Mouse (Mus musculus): Measurements from ENCODE around the gene Map3k7. TPM values are rescaled to one million over a fixed set of nuclear protein-coding genes. Genes with fewer than 3 reads are reported as not detected.

The Map3k7 gene
- total and polyA plus RNA-seq, 3 experiments = 31.2 to 54.2 TPM; not detected in 1

- H3K27me3 ChIP-seq (ENCODE audit: control insufficient read depth in 1 of 2, insufficient read depth in 2 of 2, low read length in 2 of 2) = no peaks in the 10 kb centered on the region
- DNase-seq (ENCODE audit: low read depth, low spot score) = no peak
- no peaks in the 10 kb centered on the region for H3K9me3 ChIP-seq (replicated peaks; ENCODE audit: insufficient read depth, low read length)
- no peak overlapping the region for H3K27ac ChIP-seq (ENCODE audit: control insufficient read depth, low read depth, low read length)
- no peak for TF ChIP-seq ZKSCAN1 (IDR thresholded peaks at IDR 0.05; ENCODE audit: low read depth, low read length)
- TF ChIP-seq RCOR1 (IDR thresholded peaks at IDR 0.05; ENCODE audit: low read depth, low read length) = no peak
- no peak for TF ChIP-seq MAFK (IDR thresholded peaks at IDR 0.05; ENCODE audit: borderline replicate concordance, low read depth, low read length)
- no peak for TF ChIP-seq ELF1 (IDR thresholded peaks at IDR 0.05; ENCODE audit: low read depth, low read length)
- TF ChIP-seq GABPA (IDR thresholded peaks at IDR 0.05; ENCODE audit: low read depth, low read length) = no peak
- no peak for TF ChIP-seq ZMIZ1 (IDR thresholded peaks at IDR 0.05; ENCODE audit: low read depth, low read length)
- TF ChIP-seq CHD1 (IDR thresholded peaks at IDR 0.05; ENCODE audit: low read depth, low read length) = no peak
- TF ChIP-seq SMC3 (IDR thresholded peaks at IDR 0.05; ENCODE audit: low read depth, low read length) = no peak
- TF ChIP-seq POLR2AphosphoS5 (IDR thresholded peaks at IDR 0.05; ENCODE audit: borderline replicate concordance, low read depth, low read length) = no peak
- no peak for TF ChIP-seq TAL1 (IDR thresholded peaks at IDR 0.05; ENCODE audit: low read length)
- TF ChIP-seq USF1 (IDR thresholded peaks at IDR 0.05; ENCODE audit: low read depth, low read length) = no peak
- TF ChIP-seq ZC3H11A (IDR thresholded peaks at IDR 0.05; ENCODE audit: low read depth, low read length) = no peak
- no peak for TF ChIP-seq CTCF (IDR thresholded peaks at IDR 0.05 in 2 of 3, conservative IDR thresholded peaks at IDR 0.05 in 1 of 3; ENCODE audit: control insufficient read depth in 1 of 3, insufficient read depth in 1 of 3, low read depth in 2 of 3, low read length in 3 of 3, poor library complexity in 1 of 3, severe bottlenecking in 1 of 3)
- no peak for TF ChIP-seq MXI1 (IDR thresholded peaks at IDR 0.05; ENCODE audit: low read depth, low read length)
- no peak for TF ChIP-seq MAX (IDR thresholded peaks at IDR 0.05; ENCODE audit: low read length)
- no peak for TF ChIP-seq E2F4 (IDR thresholded peaks at IDR 0.05; ENCODE audit: borderline replicate concordance, low read depth, low read length)
- no peak for TF ChIP-seq TBP (IDR thresholded peaks at IDR 0.05; ENCODE audit: low read depth, low read length)
- no peak for TF ChIP-seq USF2 (IDR thresholded peaks at IDR 0.05; ENCODE audit: borderline replicate concordance in 1 of 2, insufficient read depth in 1 of 2, low read depth in 1 of 2, low read length in 2 of 2)
- no peak for TF ChIP-seq KAT2A (conservative IDR thresholded peaks at IDR 0.05; ENCODE audit: low read depth, low read length)
- no peaks in the 10 kb centered on the region for H3K4me1 ChIP-seq (ENCODE audit: control insufficient read depth in 1 of 2, insufficient read depth in 2 of 2, low read length in 2 of 2)
- H3K36me3 ChIP-seq (ENCODE audit: control insufficient read depth in 1 of 2, insufficient read depth in 2 of 2, low read length in 2 of 2) = peaks cover 0 to 2% of the 10 kb centered on the region in 2 experiments; a peak in 1 of 4 replicates
- H3K4me3 ChIP-seq (ENCODE audit: control insufficient read depth in 1 of 2, insufficient read depth in 1 of 2, low read depth in 2 of 2, low read length in 2 of 2) = no peak overlapping the region
- H3K9ac ChIP-seq (ENCODE audit: control insufficient read depth, low read depth, low read length, poor library complexity, severe bottlenecking) = no peak overlapping the region
- no peaks in the 10 kb centered on the region for H3K79me2 ChIP-seq (ENCODE audit: control insufficient read depth, insufficient read depth, low read length, poor library complexity)
Observed at GRCm38 (mm10) chr4:32025105-32025504, 61.2 kb downstream of the Map3k7 start.

GRCm38 (mm10) chr4:32027094-32027493 lies 63.2 kb downstream of the Map3k7 start:
- Histone ChIP-seq H3K36me3 (ENCODE audit: control insufficient read depth in 1 of 2, insufficient read depth in 2 of 2, low read length in 2 of 2) (no peaks in the 10 kb centered on the region; a peak in 1 of 4 replicates), H3K4me3 (ENCODE audit: control insufficient read depth in 1 of 2, insufficient read depth in 1 of 2, low read depth in 2 of 2, low read length in 2 of 2) (no peak overlapping the region)

More at GRCm38 (mm10) chr4:32027094-32027493, 63.2 kb downstream of the Map3k7 start:
- Histone ChIP-seq H3K9ac (ENCODE audit: control insufficient read depth, low read depth, low read length, poor library complexity, severe bottlenecking) (no peak overlapping the region), H3K79me2 (ENCODE audit: control insufficient read depth, insufficient read depth, low read length, poor library complexity) (no peaks in the 10 kb centered on the region), H3K27ac (ENCODE audit: control insufficient read depth, low read depth, low read length) (no peak overlapping the region), H3K4me1 (ENCODE audit: control insufficient read depth in 1 of 2, insufficient read depth in 2 of 2, low read length in 2 of 2) (no peaks in the 10 kb centered on the region), H3K27me3 (ENCODE audit: control insufficient read depth in 1 of 2, insufficient read depth in 2 of 2, low read length in 2 of 2) (no peaks in the 10 kb centered on the region), H3K9me3 (replicated peaks; ENCODE audit: insufficient read depth, low read length) (no peaks in the 10 kb centered on the region)
- no peak for DNase-seq (ENCODE audit: low read depth, low spot score)
- TF ChIP-seq CHD1 (IDR thresholded peaks at IDR 0.05; ENCODE audit: low read depth, low read length) (no peak), TCF12 (IDR thresholded peaks at IDR 0.05; ENCODE audit: low read depth, low read length) (no peak), MYC (IDR thresholded peaks at IDR 0.05; ENCODE audit: low read depth, low read length) (no peak), SIN3A (IDR thresholded peaks at IDR 0.05; ENCODE audit: low read length) (no peak), JUND (IDR thresholded peaks at IDR 0.05; ENCODE audit: low read depth, low read length) (no peak), POLR2AphosphoS5 (IDR thresholded peaks at IDR 0.05; ENCODE audit: borderline replicate concordance, low read depth, low read length) (no peak), NRF1 (IDR thresholded peaks at IDR 0.05; ENCODE audit: insufficient read depth, low read depth, low read length, poor library complexity, severe bottlenecking) (no peak), POLR2AphosphoS2 (IDR thresholded peaks at IDR 0.05; ENCODE audit: low read length) (no peak), GABPA (IDR thresholded peaks at IDR 0.05; ENCODE audit: low read depth, low read length) (no peak), CHD2 (IDR thresholded peaks at IDR 0.05; ENCODE audit: low read length) (no peak), TAL1 (IDR thresholded peaks at IDR 0.05; ENCODE audit: low read length) (no peak)
